In the genomic region with DNA sequence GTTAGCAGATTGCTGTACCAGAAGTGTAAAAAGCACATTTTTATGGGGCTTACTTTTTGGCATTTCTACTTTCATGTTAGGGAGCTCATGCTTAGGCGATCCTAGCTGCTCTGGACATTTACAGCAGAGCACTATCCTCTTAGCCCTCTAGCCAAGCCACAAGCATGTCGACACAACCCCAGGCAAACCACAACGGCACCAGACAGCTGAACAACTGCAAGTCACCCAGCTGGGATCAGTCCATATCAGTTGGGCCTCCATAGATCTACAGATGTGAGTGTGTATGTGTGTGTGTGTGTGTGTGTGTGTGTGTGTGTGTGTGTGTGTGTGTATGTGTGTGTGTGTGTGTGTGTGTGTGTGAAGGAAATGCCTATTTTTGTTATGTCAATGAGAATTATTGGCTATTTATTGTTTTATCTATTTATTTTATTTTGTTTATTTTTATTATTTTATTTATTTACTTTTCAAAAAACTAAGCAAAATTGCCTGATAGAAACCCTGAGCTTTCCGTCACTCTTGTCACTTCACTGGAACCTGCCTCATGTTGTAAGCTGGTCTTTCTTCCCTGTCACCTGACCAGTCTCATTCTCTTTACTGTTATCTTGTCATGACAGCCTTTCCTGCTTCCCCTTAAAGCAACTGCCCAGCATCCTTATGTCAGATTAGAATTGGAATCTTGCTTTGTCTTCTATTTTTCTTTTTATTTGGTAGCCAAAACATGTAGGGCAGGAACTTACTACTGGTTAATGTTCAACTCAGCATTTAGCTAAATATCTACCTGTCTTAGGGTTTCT, we compare ENCODE assay signal across 14 mouse cellular contexts.
DNase-seq lines count a peak whose midpoint lies in the region; ATAC-seq and TF ChIP-seq lines count a peak whose summit lies in the region.
"Had no signal": no experiment of that assay in that cellular context is flagged by ENCODE, and none has a peak within 500 bp of the region (broad histone marks: within the 10 kb centered on the region; RNA-seq: fewer than 3 reads in every experiment).

No protein-coding gene starts in this region.

- no peaks in the 10 kb centered on the region for H3K9me3 ChIP-seq in forebrain, embryonic 16.5 days (ENCODE audit: control insufficient read depth, low read length)
- no peaks in the 10 kb centered on the region for H3K9me3 ChIP-seq in forebrain, postnatal 0 days (ENCODE audit: low read length)
- no peaks in the 10 kb centered on the region for H3K9me3 ChIP-seq in lung, postnatal 0 days (ENCODE audit: low read length)
- H3K9me3 ChIP-seq in liver, embryonic 15.5 days (replicated peaks): no peaks in the 10 kb centered on the region
- H3K9me3 ChIP-seq in hindbrain, embryonic 10.5 days: no peaks in the 10 kb centered on the region
- H3K9me3 ChIP-seq in hindbrain, embryonic 16.5 days (ENCODE audit: control insufficient read depth, low read length): 0 out of 2 replicates have a peak, but pooled peaks cover 2% of the 10 kb centered on the region
- H3K9me3 ChIP-seq: midbrain, embryonic 13.5 days; neural tube, embryonic 13.5 days had no signal

- no peak for DNase-seq in forebrain, postnatal 0 days
- DNase-seq in lung, postnatal 0 days (ENCODE audit: low spot score): peak; percentile 46
- no peak for DNase-seq in lung, adult 18-20 months
- DNase-seq in hindbrain, embryonic 10.5 days (ENCODE audit: low spot score): no peak
- DNase-seq: cerebellum, adult 8-10 months; gastrocnemius, postnatal 36 days; heart, postnatal 4 days; kidney, adult 8-10 months had no signal

- no peak for TF ChIP-seq CTCF in forebrain, postnatal 0 days (IDR thresholded peaks at IDR 0.05; ENCODE audit: low read depth)
- no peak for TF ChIP-seq CTCF in lung, postnatal 0 days (IDR thresholded peaks at IDR 0.05)

- peaks cover 18% of the 10 kb centered on the region for H3K4me1 ChIP-seq in forebrain, embryonic 16.5 days (replicated peaks; ENCODE audit: control insufficient read depth, insufficient read depth, low read length)
- peaks cover 16% of the 10 kb centered on the region for H3K4me1 ChIP-seq in forebrain, postnatal 0 days (ENCODE audit: insufficient read depth)
- H3K4me1 ChIP-seq in lung, postnatal 0 days (ENCODE audit: insufficient read depth, low read depth, low read length): no peaks in the 10 kb centered on the region
- no peaks in the 10 kb centered on the region; the same call in 1 of the 2 replicates for H3K4me1 ChIP-seq in liver, embryonic 15.5 days (replicated peaks)
- H3K4me1 ChIP-seq in hindbrain, embryonic 10.5 days (replicated peaks): peaks cover 27% of the 10 kb centered on the region
- peaks cover 12% of the 10 kb centered on the region for H3K4me1 ChIP-seq in hindbrain, embryonic 16.5 days (ENCODE audit: control insufficient read depth, insufficient read depth, low read depth, low read length)

- no peak overlapping the region for H3K4me3 ChIP-seq in forebrain, embryonic 16.5 days (replicated peaks; ENCODE audit: low read length)
- H3K4me3 ChIP-seq in forebrain, postnatal 0 days (ENCODE audit: low read depth, low read length): no peak overlapping the region
- H3K4me3 ChIP-seq in lung, postnatal 0 days (ENCODE audit: low read depth, low read length): no peak overlapping the region
- no peak overlapping the region for H3K4me3 ChIP-seq in liver, embryonic 15.5 days (replicated peaks)
- no peak overlapping the region for H3K4me3 ChIP-seq in hindbrain, embryonic 10.5 days
- no peak overlapping the region for H3K4me3 ChIP-seq in hindbrain, embryonic 16.5 days (ENCODE audit: low read length)
- H3K4me3 ChIP-seq: midbrain, embryonic 13.5 days; neural tube, embryonic 13.5 days had no signal

- TF ChIP-seq EP300 in lung, postnatal 0 days (IDR thresholded peaks at IDR 0.05): no peak

- peak overlapping the region; percentile 65 for H3K27ac ChIP-seq in forebrain, embryonic 16.5 days (ENCODE audit: low read length)
- no peak overlapping the region for H3K27ac ChIP-seq in forebrain, postnatal 0 days (ENCODE audit: low read depth, low read length)
- H3K27ac ChIP-seq in lung, postnatal 0 days (ENCODE audit: low read length): no peak overlapping the region
- no peak overlapping the region for H3K27ac ChIP-seq in liver, embryonic 15.5 days (replicated peaks)
- H3K27ac ChIP-seq in hindbrain, embryonic 10.5 days: no peak overlapping the region
- H3K27ac ChIP-seq in hindbrain, embryonic 16.5 days (ENCODE audit: low read depth, low read length): no peak overlapping the region
- H3K27ac ChIP-seq: midbrain, embryonic 13.5 days; neural tube, embryonic 13.5 days had no signal

- ATAC-seq in forebrain, embryonic 16.5 days: no peak
- ATAC-seq in forebrain, postnatal 0 days: no peak
- ATAC-seq in lung, postnatal 0 days: peak; percentile 44; the same call in 1 of the 2 replicates
- peak; percentile 51; the same call in 1 of the 2 replicates for ATAC-seq in liver, embryonic 15.5 days (ENCODE audit: insufficient read depth)
- no peak for ATAC-seq in cerebellum, adult (ENCODE audit: insufficient number of reproducible peaks, low FRiP score, low TSS enrichment)
- ATAC-seq in hindbrain, embryonic 16.5 days: no peak
- ATAC-seq: midbrain, embryonic 13.5 days had no signal

- no peaks in the 10 kb centered on the region for H3K27me3 ChIP-seq in forebrain, embryonic 16.5 days (replicated peaks; ENCODE audit: control insufficient read depth, insufficient read depth, low read length)
- H3K27me3 ChIP-seq in forebrain, postnatal 0 days (ENCODE audit: insufficient read depth, low read length): no peaks in the 10 kb centered on the region
- no peaks in the 10 kb centered on the region for H3K27me3 ChIP-seq in lung, postnatal 0 days (replicated peaks; ENCODE audit: insufficient read depth, low read length)
- H3K27me3 ChIP-seq in liver, embryonic 15.5 days: no peaks in the 10 kb centered on the region
- H3K27me3 ChIP-seq in hindbrain, embryonic 10.5 days (ENCODE audit: insufficient read depth, poor library complexity, severe bottlenecking): no peaks in the 10 kb centered on the region
- H3K27me3 ChIP-seq in hindbrain, embryonic 16.5 days (replicated peaks; ENCODE audit: control insufficient read depth, insufficient read depth, low read length): no peaks in the 10 kb centered on the region
- H3K27me3 ChIP-seq: midbrain, embryonic 13.5 days; neural tube, embryonic 13.5 days had no signal

- H3K4me2 ChIP-seq in forebrain, embryonic 16.5 days (ENCODE audit: low read length): no peak overlapping the region
- no peak overlapping the region for H3K4me2 ChIP-seq in forebrain, postnatal 0 days (ENCODE audit: low read depth)
- no peak overlapping the region for H3K4me2 ChIP-seq in lung, postnatal 0 days (replicated peaks; ENCODE audit: low read depth, low read length)
- H3K4me2 ChIP-seq in liver, embryonic 15.5 days: no peak overlapping the region
- no peak overlapping the region for H3K4me2 ChIP-seq in hindbrain, embryonic 16.5 days (ENCODE audit: low read length)
- H3K4me2 ChIP-seq: midbrain, embryonic 13.5 days; neural tube, embryonic 13.5 days had no signal

- 81% methylated on average over 4 of the region's 4 CpGs for WGBS in forebrain, embryonic 16.5 days
- 79% methylated on average over 4 of the region's 4 CpGs for WGBS in forebrain, postnatal 0 days
- 58% methylated on average over 4 of the region's 4 CpGs for WGBS in lung, postnatal 0 days
- WGBS in liver, embryonic 15.5 days (ENCODE audit: insufficient replicate concordance): 14% methylated on average over 4 of the region's 4 CpGs
- WGBS in hindbrain, embryonic 10.5 days: 83% methylated on average over 4 of the region's 4 CpGs
- 86% methylated on average over 4 of the region's 4 CpGs for WGBS in hindbrain, embryonic 16.5 days

- H3K9ac ChIP-seq in forebrain, embryonic 16.5 days (replicated peaks; ENCODE audit: low read depth, low read length): no peak overlapping the region
- no peak overlapping the region for H3K9ac ChIP-seq in forebrain, postnatal 0 days
- no peak overlapping the region for H3K9ac ChIP-seq in lung, postnatal 0 days (replicated peaks; ENCODE audit: low read depth)
- no peak overlapping the region for H3K9ac ChIP-seq in liver, embryonic 15.5 days
- no peak overlapping the region for H3K9ac ChIP-seq in hindbrain, embryonic 16.5 days (ENCODE audit: low read depth, low read length)
- H3K9ac ChIP-seq: midbrain, embryonic 13.5 days; neural tube, embryonic 13.5 days had no signal

- no peaks in the 10 kb centered on the region for H3K36me3 ChIP-seq in forebrain, embryonic 16.5 days (ENCODE audit: control insufficient read depth, insufficient read depth)
- no peaks in the 10 kb centered on the region for H3K36me3 ChIP-seq in forebrain, postnatal 0 days (ENCODE audit: insufficient read depth)
- no peaks in the 10 kb centered on the region for H3K36me3 ChIP-seq in lung, postnatal 0 days (ENCODE audit: insufficient read depth, low read length)
- no peaks in the 10 kb centered on the region for H3K36me3 ChIP-seq in liver, embryonic 15.5 days (replicated peaks)
- H3K36me3 ChIP-seq in hindbrain, embryonic 10.5 days: no peaks in the 10 kb centered on the region
- H3K36me3 ChIP-seq in hindbrain, embryonic 16.5 days (ENCODE audit: control insufficient read depth, insufficient read depth, low read length): no peaks in the 10 kb centered on the region
- H3K36me3 ChIP-seq: midbrain, embryonic 13.5 days; neural tube, embryonic 13.5 days had no signal

Comparison
In these comparisons a context has a peak if more than half of its experiments do, and no peak if none do; other contexts are left out.
1. ATAC-seq: peak in lung, postnatal 0 days (single experiment) and liver, embryonic 15.5 days (single experiment); none in forebrain, embryonic 16.5 days (single experiment), forebrain, postnatal 0 days (single experiment), cerebellum, adult (single experiment) and hindbrain, embryonic 16.5 days (single experiment).